Mouse (Mus musculus): Measurements from ENCODE around the gene Slfn8. TPM values are rescaled to one million over a fixed set of nuclear protein-coding genes. Genes with fewer than 3 reads are reported as not detected.

Slfn8 gene
- total RNA-seq, 2 experiments from 2014 or later = 0.50 to 0.87 TPM

Small RNA genes lying within 50 kb of the gene (microRNA-seq; reads per million reads assigned to microRNA genes)
- gene Gm27598 (0 reads per million in 2 experiments), gene Mir7679 (0 reads per million in 2 experiments)

Other genes with a start within 250 kb of the Slfn8 start
- gene Lig3, start 239.7 kb downstream of the Slfn8 start, total RNA-seq (2021) = 10 to 100 TPM; 23.1 to 26.4 TPM
- 1 to 10 TPM; 8.6 to 9.7 TPM for gene Rffl, start 149.6 kb downstream of the Slfn8 start, total RNA-seq (2021)
- gene Rad51d, start 130.2 kb downstream of the Slfn8 start, total RNA-seq (2021) = 10 to 100 TPM; 14.1 to 16.6 TPM
- not detected for gene Fndc8, start 128.7 kb downstream of the Slfn8 start, total RNA-seq (2021)
- 10 to 100 TPM; 32.3 to 32.8 TPM for gene Nle1, start 112.4 kb downstream of the Slfn8 start, total RNA-seq (2021)
- gene Unc45b, start 110.3 kb downstream of the Slfn8 start, total RNA-seq (2021) = 1 to 10 TPM; 1.8 to 3.1 TPM
- gene Slfn5, start 69.5 kb downstream of the Slfn8 start, total RNA-seq (2021) = 1 to 10 TPM; 4.4 to 4.5 TPM
- gene Slfn9, start 29.0 kb downstream of the Slfn8 start, total RNA-seq (2021) = under 1 TPM; 0.48 to 0.57 TPM
- gene Slfn2, start 44.3 kb upstream of the Slfn8 start, total RNA-seq (2021) = 1 to 10 TPM; 1.3 to 1.6 TPM
- not detected for gene Slfn1, start 96.0 kb upstream of the Slfn8 start, total RNA-seq (2021)
- not detected for gene Slfn4, start 154.4 kb upstream of the Slfn8 start, total RNA-seq (2021)
- under 1 TPM; 0.28 to 0.37 TPM for gene Slfn3, start 170.5 kb upstream of the Slfn8 start, total RNA-seq (2021)